Mouse (Mus musculus): ENCODE results near the gene Krtap24-1. TPM values are rescaled to one million over a fixed set of nuclear protein-coding genes. Genes with fewer than 3 reads are reported as not detected.

Krtap24-1 gene
- polyA plus RNA-seq, 1 experiment from 2014 or later = not detected

GRCm38 (mm10) chr16:88627566-88627965 lies 15.5 kb upstream of the Krtap24-1 start, which contains the start of gene 2310079G19Rik:
Gene 2310079G19Rik (minus strand): TSS chr16:88627666.
- Histone ChIP-seq H3K27ac (ENCODE audit: low read depth, low read length) (no peak within 1 kb of the TSS), H3K4me3 (ENCODE audit: low read depth, low read length) (no peak within 1 kb of the TSS), H3K9me3 (ENCODE audit: control insufficient read depth, low read length) (no peaks in the 10 kb centered on the region), H3K36me3 (ENCODE audit: control insufficient read depth, insufficient read depth, low read length) (no peaks in the 10 kb centered on the region), H3K9ac (ENCODE audit: low read length) (no peak within 1 kb of the TSS), H3K4me1 (replicated peaks; ENCODE audit: control insufficient read depth, insufficient read depth, low read length) (no peaks in the 10 kb centered on the region), H3K27me3 (ENCODE audit: control insufficient read depth, insufficient read depth, low read length) (no peaks in the 10 kb centered on the region), H3K4me2 (ENCODE audit: low read depth, low read length, severe bottlenecking) (no peak within 1 kb of the TSS)
- DNase-seq (ENCODE audit: low spot score) = no peak
- ATAC-seq (replicated peaks; ENCODE audit: low FRiP score) = no peak
- WGBS = 94% methylated on average over 4 of the region's 4 CpGs

- Histone ChIP-seq H3K36me3 (ENCODE audit: control insufficient read depth, insufficient read depth, low read length) (no peaks in the 10 kb centered on the region), H3K27me3 (ENCODE audit: control insufficient read depth, insufficient read depth, low read length) (no peaks in the 10 kb centered on the region), H3K4me1 (replicated peaks; ENCODE audit: control insufficient read depth, insufficient read depth, low read length) (no peaks in the 10 kb centered on the region), H3K9ac (ENCODE audit: low read length) (no peak overlapping the region), H3K4me3 (ENCODE audit: low read depth, low read length) (no peak overlapping the region), H3K27ac (ENCODE audit: low read depth, low read length) (no peak overlapping the region), H3K9me3 (ENCODE audit: control insufficient read depth, low read length) (no peaks in the 10 kb centered on the region), H3K4me2 (ENCODE audit: low read depth, low read length, severe bottlenecking) (no peak overlapping the region)
- WGBS = 73% methylated on average over 4 of the region's 4 CpGs
- ATAC-seq (replicated peaks; ENCODE audit: low FRiP score) (no peak), DNase-seq (ENCODE audit: low spot score) (no peak)
Measured at GRCm38 (mm10) chr16:88612712-88613111, 633 bp upstream of the Krtap24-1 start.

- H3K9ac ChIP-seq (ENCODE audit: low read length) = no peak overlapping the region
- no peak for ATAC-seq (replicated peaks; ENCODE audit: low FRiP score)
- H3K4me2 ChIP-seq (ENCODE audit: low read depth, low read length, severe bottlenecking) = no peak overlapping the region
- no peaks in the 10 kb centered on the region for H3K36me3 ChIP-seq (ENCODE audit: control insufficient read depth, insufficient read depth, low read length)
- no peak overlapping the region for H3K27ac ChIP-seq (ENCODE audit: low read depth, low read length)
- H3K27me3 ChIP-seq (ENCODE audit: control insufficient read depth, insufficient read depth, low read length) = no peaks in the 10 kb centered on the region
- H3K4me3 ChIP-seq (ENCODE audit: low read depth, low read length) = no peak overlapping the region
- no peaks in the 10 kb centered on the region for H3K9me3 ChIP-seq (ENCODE audit: control insufficient read depth, low read length)
- no peaks in the 10 kb centered on the region for H3K4me1 ChIP-seq (replicated peaks; ENCODE audit: control insufficient read depth, insufficient read depth, low read length)
- WGBS = 80% methylated on average over 6 of the region's 6 CpGs
- DNase-seq (ENCODE audit: low spot score) = no peak
Measured at GRCm38 (mm10) chr16:88604570-88604969, 7.5 kb downstream of the Krtap24-1 start.

GRCm38 (mm10) chr16:88602464-88602863 lies 9.6 kb downstream of the Krtap24-1 start:
- Histone ChIP-seq H3K4me2 (ENCODE audit: low read depth, low read length, severe bottlenecking) (no peak overlapping the region), H3K27me3 (ENCODE audit: control insufficient read depth, insufficient read depth, low read length) (no peaks in the 10 kb centered on the region), H3K4me1 (replicated peaks; ENCODE audit: control insufficient read depth, insufficient read depth, low read length) (no peaks in the 10 kb centered on the region), H3K9me3 (ENCODE audit: control insufficient read depth, low read length) (no peaks in the 10 kb centered on the region), H3K36me3 (ENCODE audit: control insufficient read depth, insufficient read depth, low read length) (no peaks in the 10 kb centered on the region), H3K27ac (ENCODE audit: low read depth, low read length) (no peak overlapping the region), H3K9ac (ENCODE audit: low read length) (no peak overlapping the region), H3K4me3 (ENCODE audit: low read depth, low read length) (no peak overlapping the region)
- DNase-seq (ENCODE audit: low spot score) (no peak), ATAC-seq (replicated peaks; ENCODE audit: low FRiP score) (0 out of 2 replicates have a peak, but pooled peaks have one; percentile 31)
- 39% methylated on average over 1 of the region's 1 CpGs for WGBS

GRCm38 (mm10) chr16:88600303-88600702 lies 11.8 kb downstream of the Krtap24-1 start:
- H3K9me3 ChIP-seq (ENCODE audit: control insufficient read depth, low read length) = no peaks in the 10 kb centered on the region
- WGBS = 89% methylated on average over 8 of the region's 8 CpGs
- H3K9ac ChIP-seq (ENCODE audit: low read length) = no peak overlapping the region
- ATAC-seq (replicated peaks; ENCODE audit: low FRiP score) (no peak), DNase-seq (ENCODE audit: low spot score) (no peak)
- no peaks in the 10 kb centered on the region for H3K4me1 ChIP-seq (replicated peaks; ENCODE audit: control insufficient read depth, insufficient read depth, low read length)
- H3K36me3 ChIP-seq (ENCODE audit: control insufficient read depth, insufficient read depth, low read length) = no peaks in the 10 kb centered on the region
- H3K27ac ChIP-seq (ENCODE audit: low read depth, low read length) = no peak overlapping the region
- H3K4me2 ChIP-seq (ENCODE audit: low read depth, low read length, severe bottlenecking) = no peak overlapping the region
- H3K27me3 ChIP-seq (ENCODE audit: control insufficient read depth, insufficient read depth, low read length) = no peaks in the 10 kb centered on the region
- no peak overlapping the region for H3K4me3 ChIP-seq (ENCODE audit: low read depth, low read length)

GRCm38 (mm10) chr16:88599504-88600237 lies 12.4 kb downstream of the Krtap24-1 start:
- H3K9me3 ChIP-seq (ENCODE audit: control insufficient read depth, low read length) = no peaks in the 10 kb centered on the region
- 65% methylated on average over 16 of the region's 16 CpGs for WGBS
- H3K4me3 ChIP-seq (ENCODE audit: low read depth, low read length) = no peak overlapping the region
- no peaks in the 10 kb centered on the region for H3K36me3 ChIP-seq (ENCODE audit: control insufficient read depth, insufficient read depth, low read length)
- H3K27ac ChIP-seq (ENCODE audit: low read depth, low read length) = no peak overlapping the region
- H3K4me2 ChIP-seq (ENCODE audit: low read depth, low read length, severe bottlenecking) = no peak overlapping the region
- DNase-seq (ENCODE audit: low spot score) (no peak), ATAC-seq (replicated peaks; ENCODE audit: low FRiP score) (no peak)
- no peak overlapping the region for H3K9ac ChIP-seq (ENCODE audit: low read length)
- no peaks in the 10 kb centered on the region for H3K27me3 ChIP-seq (ENCODE audit: control insufficient read depth, insufficient read depth, low read length)
- no peaks in the 10 kb centered on the region for H3K4me1 ChIP-seq (replicated peaks; ENCODE audit: control insufficient read depth, insufficient read depth, low read length)

- no peaks in the 10 kb centered on the region for H3K4me1 ChIP-seq (replicated peaks; ENCODE audit: control insufficient read depth, insufficient read depth, low read length)
- DNase-seq (ENCODE audit: low spot score) = no peak
Measured at GRCm38 (mm10) chr16:88592758-88593157, 19.3 kb downstream of the Krtap24-1 start.

GRCm38 (mm10) chr16:88583338-88583737 lies 28.7 kb downstream of the Krtap24-1 start:
- WGBS = 91% methylated on average over 9 of the region's 9 CpGs
- no peaks in the 10 kb centered on the region for H3K9me3 ChIP-seq (ENCODE audit: control insufficient read depth, low read length)
- no peak for ATAC-seq (replicated peaks; ENCODE audit: low FRiP score)
- no peak overlapping the region for H3K4me2 ChIP-seq (ENCODE audit: low read depth, low read length, severe bottlenecking)
- no peaks in the 10 kb centered on the region for H3K36me3 ChIP-seq (ENCODE audit: control insufficient read depth, insufficient read depth, low read length)
- no peaks in the 10 kb centered on the region for H3K4me1 ChIP-seq (replicated peaks; ENCODE audit: control insufficient read depth, insufficient read depth, low read length)
- H3K4me3 ChIP-seq (ENCODE audit: low read depth, low read length) = no peak overlapping the region
- H3K9ac ChIP-seq (ENCODE audit: low read length) = no peak overlapping the region
- DNase-seq (ENCODE audit: low spot score) = no peak
- H3K27me3 ChIP-seq (ENCODE audit: control insufficient read depth, insufficient read depth, low read length) = no peaks in the 10 kb centered on the region
- H3K27ac ChIP-seq (ENCODE audit: low read depth, low read length) = no peak overlapping the region

More at GRCm38 (mm10) chr16:88592758-88593157, 19.3 kb downstream of the Krtap24-1 start:
- no peak overlapping the region for H3K9ac ChIP-seq (ENCODE audit: low read length)
- H3K4me3 ChIP-seq (ENCODE audit: low read depth, low read length) = no peak overlapping the region
- no peak for ATAC-seq (replicated peaks; ENCODE audit: low FRiP score)
- no peak overlapping the region for H3K4me2 ChIP-seq (ENCODE audit: low read depth, low read length, severe bottlenecking)
- H3K36me3 ChIP-seq (ENCODE audit: control insufficient read depth, insufficient read depth, low read length) = no peaks in the 10 kb centered on the region
- no peaks in the 10 kb centered on the region for H3K27me3 ChIP-seq (ENCODE audit: control insufficient read depth, insufficient read depth, low read length)
- no peak overlapping the region for H3K27ac ChIP-seq (ENCODE audit: low read depth, low read length)
- no peaks in the 10 kb centered on the region for H3K9me3 ChIP-seq (ENCODE audit: control insufficient read depth, low read length)
